Mouse (Mus musculus) bone marrow macrophage, adult 2 months (primary cell): ENCODE results near the gene Krtcap2. TPM values are rescaled to one million over a fixed set of nuclear protein-coding genes. Genes with fewer than 3 reads are reported as not detected.

Experiments used
- H3K27ac ChIP-seq: 2 replicates; pipeline ENCODE4 v1.5.1; 2012; ENCODE audit warnings: low read depth, low read length; ENCODE audit not compliant: insufficient read depth
- H3K4me1 ChIP-seq: 2 replicates; pipeline ENCODE4 v1.6.1; 2012; ENCODE audit warnings: low read length; ENCODE audit not compliant: control insufficient read depth, insufficient read depth
- H3K4me3 ChIP-seq: 2 replicates; pipeline ENCODE4 v1.5.1; 2012; ENCODE audit warnings: mild to moderate bottlenecking, low read length, moderate library complexity; ENCODE audit not compliant: insufficient read depth
- CTCF ChIP-seq: IDR thresholded peaks from 2 replicates; pipeline ENCODE4 v1.5.1; 2012; ENCODE audit warnings: low read depth, mild to moderate bottlenecking, low read length, moderate library complexity
- POLR2A ChIP-seq: IDR thresholded peaks from 2 replicates; pipeline ENCODE4 v1.6.1; 2012; ENCODE audit warnings: mild to moderate bottlenecking, low read depth, low read length, borderline replicate concordance
- polyA plus RNA-seq: library from polyadenylated mRNA; stranded (reverse); fragments of >200 nt; gene quantifications from 2 replicates; pipeline ENCODE4 v1.2.4, GENCODE M21; 2012; ENCODE audit not compliant: missing spikeins, insufficient read depth, insufficient read length

The Krtcap2 gene
- polyA plus RNA-seq, 1 experiment = 97.0 TPM

DNA sequence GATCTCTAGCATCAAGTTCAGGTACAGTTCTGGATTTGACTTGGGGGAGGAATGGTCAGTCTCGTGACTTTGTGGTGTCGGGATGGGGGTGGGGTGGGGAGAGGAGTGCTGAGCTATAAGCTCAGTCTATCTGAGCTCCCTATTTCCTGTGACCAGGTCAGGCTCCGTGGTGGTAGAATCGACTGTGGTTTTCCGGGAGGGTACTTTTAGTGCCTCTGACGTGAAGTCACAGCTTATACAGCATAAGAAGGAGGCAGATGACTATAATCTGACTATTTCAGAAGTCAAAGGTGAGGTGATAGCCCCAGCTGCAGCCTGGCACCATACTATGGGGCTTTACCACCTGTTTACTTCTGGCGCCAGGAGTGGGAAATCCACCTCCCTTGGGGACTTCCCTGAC, 14.4 kb upstream of the Krtcap2 start:
- TF ChIP-seq POLR2A (no peak), CTCF (no peak)
- no peak overlapping the region for H3K4me3 ChIP-seq
- H3K4me1 ChIP-seq = peaks cover 25% of the 10 kb centered on the region
- H3K27ac ChIP-seq = no peak overlapping the region

GRCm38 (mm10) chr3:89231772-89232275, 13.9 kb upstream of the Krtcap2 start:
- Histone ChIP-seq H3K27ac (no peak overlapping the region), H3K4me3 (no peak overlapping the region), H3K4me1 (peaks cover 25% of the 10 kb centered on the region)
- TF ChIP-seq CTCF = no peak
- TF ChIP-seq POLR2A = no peak

DNA sequence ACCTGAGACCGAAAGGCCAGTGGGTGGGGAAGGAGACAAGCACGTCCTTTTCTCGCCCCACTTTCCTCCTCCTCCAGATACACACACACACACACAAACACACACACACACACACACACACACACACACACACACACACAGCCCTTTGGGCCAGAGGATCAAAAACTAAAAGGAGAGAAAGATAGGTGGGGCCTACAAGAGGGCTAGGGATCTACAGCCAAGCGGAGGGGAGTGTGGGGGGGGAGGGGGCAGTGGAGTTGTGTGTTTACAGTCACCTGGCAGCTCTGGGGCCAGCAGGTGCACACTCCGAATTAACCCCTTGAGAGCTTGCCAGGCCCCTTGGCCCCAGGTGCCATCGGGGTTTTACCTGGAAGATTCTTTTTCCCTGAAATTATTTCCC, 13.2 kb upstream of the Krtcap2 start:
- H3K27ac ChIP-seq = no peak overlapping the region
- TF ChIP-seq POLR2A = no peak
- TF ChIP-seq CTCF = no peak
- H3K4me1 ChIP-seq = peaks cover 24% of the 10 kb centered on the region
- no peak overlapping the region for H3K4me3 ChIP-seq

DNA sequence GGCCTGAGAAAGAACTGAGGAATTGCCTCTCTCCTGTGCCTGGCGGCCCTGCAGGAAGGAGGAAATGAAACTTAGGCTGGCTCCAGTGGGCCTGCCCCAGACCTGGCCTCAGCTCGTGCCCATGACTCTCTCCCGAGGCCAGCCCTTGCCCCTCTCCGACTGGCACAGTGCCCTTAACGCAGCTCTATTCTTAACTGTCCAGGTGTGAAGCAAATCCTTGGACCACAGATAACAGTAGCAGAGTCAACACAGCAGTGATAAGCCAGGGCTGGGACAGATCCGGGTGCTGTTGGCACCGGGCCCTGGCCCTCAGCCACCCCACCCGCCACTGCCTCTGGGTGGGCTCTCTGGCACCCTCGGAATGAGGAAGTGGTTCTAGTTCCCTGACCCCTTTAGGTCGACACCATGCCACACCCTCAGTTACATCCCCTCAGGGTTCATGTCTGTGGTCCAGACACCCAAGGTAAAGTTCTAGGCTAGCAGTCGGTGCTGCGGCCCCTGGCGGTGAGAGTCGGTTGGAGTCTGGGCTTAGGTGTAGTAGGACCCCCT, 12.1 kb upstream of the Krtcap2 start:
- H3K4me3 ChIP-seq = no peak overlapping the region
- H3K4me1 ChIP-seq = peaks cover 20% of the 10 kb centered on the region
- TF ChIP-seq POLR2A = no peak
- TF ChIP-seq CTCF = no peak
- H3K27ac ChIP-seq = peak overlapping the region; percentile 48

GRCm38 (mm10) chr3:89236516-89236915, 9.2 kb upstream of the Krtcap2 start:
- H3K4me3 ChIP-seq = no peak overlapping the region
- TF ChIP-seq CTCF (no peak), POLR2A (no peak)
- peaks cover 18% of the 10 kb centered on the region for H3K4me1 ChIP-seq
- no peak overlapping the region for H3K27ac ChIP-seq

GRCm38 (mm10) chr3:89237682-89238081, 8.1 kb upstream of the Krtcap2 start:
- no peak overlapping the region for H3K4me3 ChIP-seq
- peaks cover 18% of the 10 kb centered on the region for H3K4me1 ChIP-seq
- TF ChIP-seq CTCF (no peak), POLR2A (no peak)
- H3K27ac ChIP-seq = no peak overlapping the region

DNA sequence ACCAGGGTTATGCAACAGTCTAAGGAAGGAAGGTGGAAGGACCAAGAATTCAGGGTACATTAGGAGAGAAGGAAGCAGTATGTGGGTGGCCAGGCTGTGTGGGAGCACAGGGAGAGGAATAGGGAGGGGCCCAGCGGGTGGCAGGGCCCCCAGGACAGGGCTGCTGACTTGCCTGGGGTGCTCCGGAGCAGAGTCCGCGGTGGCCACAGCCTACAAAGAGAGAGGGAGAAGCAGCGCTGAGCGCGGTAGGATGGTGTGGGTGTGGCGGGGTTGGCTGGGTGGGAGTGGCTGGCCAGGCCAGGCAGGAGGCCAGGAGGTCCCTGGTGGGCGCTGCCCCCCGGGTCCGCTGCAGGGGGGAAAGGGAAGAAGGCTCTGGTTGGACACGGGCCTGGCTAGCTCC, 7.3 kb upstream of the Krtcap2 start:
- Histone ChIP-seq H3K27ac (no peak overlapping the region), H3K4me3 (no peak overlapping the region), H3K4me1 (peaks cover 11% of the 10 kb centered on the region)
- TF ChIP-seq POLR2A = no peak
- no peak for TF ChIP-seq CTCF

DNA sequence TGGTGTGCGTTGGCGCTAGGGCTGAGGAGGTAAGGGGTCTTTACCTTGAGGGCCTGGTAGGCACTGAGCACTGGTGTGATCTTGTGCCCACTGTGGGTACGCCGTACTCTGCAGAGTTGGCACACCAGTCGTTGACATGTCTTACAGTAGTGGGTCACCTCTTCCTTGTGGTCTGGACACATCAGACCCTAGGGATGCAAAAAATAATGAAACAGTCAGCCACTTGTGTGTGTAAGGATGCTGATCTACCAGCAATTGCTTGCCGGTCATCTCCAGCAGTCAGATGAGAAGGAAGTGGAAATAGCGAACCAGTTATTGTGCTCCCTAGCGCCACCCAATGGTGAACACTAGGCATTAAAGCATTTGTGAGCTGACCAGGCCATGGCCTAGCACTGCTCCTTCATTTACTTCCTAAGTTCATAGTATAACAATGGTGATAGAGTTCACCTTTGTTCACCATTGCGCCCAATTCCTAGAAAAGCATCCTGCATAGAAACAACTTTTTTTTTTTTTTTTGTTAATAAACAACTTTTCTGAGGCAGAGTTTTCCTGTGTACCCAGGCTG, 3.4 kb upstream of the Krtcap2 start:
- Histone ChIP-seq H3K4me1 (peaks cover 4% of the 10 kb centered on the region), H3K4me3 (no peak overlapping the region)
- TF ChIP-seq CTCF (peak; percentile 34; the same call in 1 of the 2 replicates), POLR2A (no peak)

GRCm38 (mm10) chr3:89243609-89244008, 2.2 kb upstream of the Krtcap2 start:
- H3K27ac ChIP-seq = no peak overlapping the region
- TF ChIP-seq CTCF = no peak
- no peak for TF ChIP-seq POLR2A
- peaks cover 10% of the 10 kb centered on the region for H3K4me1 ChIP-seq
- no peak overlapping the region for H3K4me3 ChIP-seq

More for the DNA sequence above, 3.4 kb upstream of the Krtcap2 start:
- H3K27ac ChIP-seq = no peak overlapping the region

GRCm38 (mm10) chr3:89244158-89244981, 1.4 kb upstream of the Krtcap2 start:
- TF ChIP-seq POLR2A = no peak
- TF ChIP-seq CTCF = no peak
- Histone ChIP-seq H3K4me3 (no peak overlapping the region), H3K27ac (no peak overlapping the region), H3K4me1 (peaks cover 10% of the 10 kb centered on the region)

DNA sequence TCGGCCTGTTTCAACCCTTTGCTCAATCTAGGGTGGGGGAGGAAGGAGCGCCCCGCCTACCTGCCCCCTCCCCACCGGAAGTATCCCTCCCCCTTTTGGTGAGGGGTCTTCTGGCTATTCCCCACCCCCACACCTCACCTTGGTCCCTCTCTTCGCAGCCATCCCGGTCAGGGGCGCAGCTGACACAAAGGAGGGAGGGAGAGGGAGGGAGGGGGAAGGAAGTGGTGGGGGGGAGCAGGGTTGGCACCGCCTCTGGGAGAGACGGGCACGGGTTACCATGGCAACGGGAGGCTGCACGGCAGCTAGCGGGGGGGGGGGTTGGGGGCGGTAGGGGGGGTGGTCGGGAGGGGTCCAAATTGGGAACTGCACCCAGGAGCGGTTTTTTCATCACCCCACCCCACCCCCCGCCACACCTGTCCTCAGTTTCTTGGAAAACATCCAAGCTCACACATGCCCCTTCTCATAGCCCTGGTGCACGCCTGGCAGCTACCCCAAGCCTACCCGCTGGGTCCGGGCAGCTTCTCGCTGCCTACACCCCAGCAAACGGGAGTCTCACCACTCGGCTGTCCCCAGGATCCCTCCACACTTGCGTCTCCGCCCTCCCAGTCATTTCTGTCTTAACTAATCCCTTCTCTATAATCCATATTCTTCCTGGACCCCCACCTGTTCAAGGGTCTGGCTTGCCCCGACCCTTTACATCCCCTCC, 631 bp upstream of the Krtcap2 start:
- H3K4me1 ChIP-seq = peaks cover 10% of the 10 kb centered on the region

More for the DNA sequence above, 631 bp upstream of the Krtcap2 start:
- peak overlapping the region; percentile 30 for H3K4me3 ChIP-seq
- TF ChIP-seq POLR2A (no peak), CTCF (no peak)
- H3K27ac ChIP-seq = no peak overlapping the region
